8 mouse cellular contexts compared by ENCODE assay signal in genomic region chr13:93499973-93500633, GRCm38 (mm10). TPM values are rescaled to one million over a fixed set of nuclear protein-coding genes. Genes with fewer than 3 reads are reported as not detected.
DNase-seq lines count a peak whose midpoint lies in the region; ATAC-seq and TF ChIP-seq lines count a peak whose summit lies in the region.

No protein-coding gene starts in this region.

- peak overlapping the region; percentile 92 for H3K27ac ChIP-seq in left cerebral cortex, adult 2 months
- peak overlapping the region; percentile 95 for H3K27ac ChIP-seq in hindbrain, postnatal 0 days

- no peaks in the 10 kb centered on the region for H3K9me3 ChIP-seq in hindbrain, postnatal 0 days (ENCODE audit: low read length)

- H3K4me3 ChIP-seq in left cerebral cortex, adult 2 months = peak overlapping the region; percentile 99
- H3K4me3 ChIP-seq in hindbrain, postnatal 0 days (ENCODE audit: low read length) = peak overlapping the region; percentile 98

- no peak for DNase-seq in left cerebral cortex, adult 2 months (ENCODE audit: extremely low spot score in 1 of 2, low spot score in 2 of 2)
- no peak for DNase-seq in left cerebral cortex, adult 9 months (ENCODE audit: low spot score in 2 of 2)
- DNase-seq in c-Kit-positive CD71-positive TER-119-negative erythroid progenitor cells, embryonic 14.5 days (ENCODE audit: low read depth) = peak; percentile 54
- DNase-seq in hindbrain, postnatal 0 days (ENCODE audit: low spot score) = peak; percentile 1
- DNase-seq in testis, postnatal 14 days (ENCODE audit: low spot score) = no peak
- DNase-seq in spleen, postnatal 10 days (ENCODE audit: low spot score in 2 of 2) = no peak

- ATAC-seq in hindbrain, postnatal 0 days = no peak
- ATAC-seq in monocyte, adult 5-6 weeks (replicated peaks; ENCODE audit: insufficient number of reproducible peaks, low FRiP score, low TSS enrichment, poor library complexity, severe bottlenecking) = peak; percentile 28
- ATAC-seq in activated CD4-positive, CD25-positive, alpha-beta regulatory T cell, adult 4 months = no peak

- WGBS in hindbrain, postnatal 0 days = 10% methylated on average over 12 of the region's 12 CpGs

- H3K4me1 ChIP-seq in hindbrain, postnatal 0 days (ENCODE audit: insufficient read depth, low read length) = peaks cover 16% of the 10 kb centered on the region

- TF ChIP-seq CTCF in left cerebral cortex, adult 2 months (IDR thresholded peaks at IDR 0.05) = no peak; the same call in 1 of the 2 replicates
- TF ChIP-seq CTCF in hindbrain, postnatal 0 days (IDR thresholded peaks at IDR 0.05; ENCODE audit: low read depth) = no peak

- no peaks in the 10 kb centered on the region for H3K36me3 ChIP-seq in hindbrain, postnatal 0 days (ENCODE audit: insufficient read depth, low read length)

- peak overlapping the region; percentile 78 for H3K4me2 ChIP-seq in hindbrain, postnatal 0 days (ENCODE audit: low read depth, low read length)

- H3K27me3 ChIP-seq in hindbrain, postnatal 0 days (ENCODE audit: insufficient read depth, low read length) = no peaks in the 10 kb centered on the region

- intact Hi-C loops in left cerebral cortex, adult 2 months (cut with DNase I) = loop anchor here (2.0 kb wide), 3 partner anchors 47 to 197 kb away; no protein-coding TSS in a partner anchor

- H3K9ac ChIP-seq in hindbrain, postnatal 0 days (replicated peaks; ENCODE audit: low read length) = peak overlapping the region; percentile 95

RNA-seq across cellular contexts. Expression of gene Jmy, which starts 0.5 kb away (rescaled TPM):
- total RNA-seq in left cerebral cortex, adult 2 months (2021) = 10 to 100 TPM; 37.4 to 41.0 TPM
- 34.5 and 39.4 TPM in 2 replicates for total RNA-seq in hindbrain, postnatal 0 days (2014; rRNA removed)
- 8.8 and 9.4 TPM in 2 replicates for polyA plus RNA-seq in hindbrain, postnatal 0 days (2015; fragmentation: Nextera tagmentation; extraction: Ambion mirVana)
- total RNA-seq in monocyte, adult 5-6 weeks (2017) = 8.7 to 12.0 TPM (median 9.7 TPM) in 3 replicates
- 1 to 10 TPM; 1.5 to 2.1 TPM for polyA plus RNA-seq in activated CD4-positive, CD25-positive, alpha-beta regulatory T cell, adult 4 months (2017; shearing (Covaris generic))

Comparison
In these comparisons a context has a peak if more than half of its experiments do, and no peak if none do; other contexts are left out.
1. DNase-seq: peak in c-Kit-positive CD71-positive TER-119-negative erythroid progenitor cells, embryonic 14.5 days (single experiment) and hindbrain, postnatal 0 days (single experiment); none in left cerebral cortex, adult 2 months (0 of 2), left cerebral cortex, adult 9 months (0 of 2), testis, postnatal 14 days (single experiment) and spleen, postnatal 10 days (0 of 2).